ENCODE assay signal across 30 mouse cellular contexts in the genomic region with DNA sequence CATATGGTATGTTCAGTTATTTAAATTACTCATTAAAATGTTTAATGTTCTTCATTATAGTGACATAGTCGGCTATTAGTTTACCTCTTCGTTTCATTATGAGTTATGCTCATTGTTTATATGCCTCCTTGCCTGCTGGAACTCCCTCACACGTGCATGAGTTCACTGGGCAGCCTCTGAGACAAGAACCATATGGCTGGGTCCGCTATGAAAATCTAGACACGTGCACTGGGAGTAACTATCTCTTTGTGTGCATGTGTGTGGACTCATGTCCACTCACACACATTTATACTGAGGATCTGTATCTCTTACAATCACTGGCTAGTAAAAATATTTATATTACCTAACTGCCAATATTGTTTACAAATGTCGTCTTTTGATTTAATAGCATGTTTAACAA. TPM values are rescaled to one million over a fixed set of nuclear protein-coding genes. Genes with fewer than 3 reads are reported as not detected.
A peak's percentile ranks its signal among the peaks of the same experiment; 100 is the strongest.
DNase-seq lines count a peak whose midpoint lies in the region; ATAC-seq and TF ChIP-seq lines count a peak whose summit lies in the region.
"Had no signal": no experiment of that assay in that cellular context is flagged by ENCODE, and none has a peak within 500 bp of the region (broad histone marks: within the 10 kb centered on the region; RNA-seq: fewer than 3 reads in every experiment).

No protein-coding gene starts in this region.

- TF ChIP-seq EP300 in stomach, postnatal 0 days (optimal IDR thresholded peaks at IDR 0.05) = no peak

- H3K36me3 ChIP-seq in kidney, postnatal 0 days (ENCODE audit: insufficient read depth, low read length) = no peaks in the 10 kb centered on the region
- H3K36me3 ChIP-seq in stomach, embryonic 16.5 days (ENCODE audit: control insufficient read depth, insufficient read depth, low read length) = no peaks in the 10 kb centered on the region
- no peaks in the 10 kb centered on the region for H3K36me3 ChIP-seq in stomach, postnatal 0 days (ENCODE audit: control insufficient read depth, insufficient read depth, low read length)
- H3K36me3 ChIP-seq in limb, embryonic 10.5 days = no peaks in the 10 kb centered on the region
- H3K36me3 ChIP-seq: embryonic facial prominence, embryonic 12.5 days; hindbrain, embryonic 12.5 days; intestine, embryonic 15.5 days; limb, embryonic 12.5 days; neural tube, embryonic 12.5 days had no signal

- no peaks in the 10 kb centered on the region for H3K4me1 ChIP-seq in kidney, postnatal 0 days (replicated peaks; ENCODE audit: insufficient read depth, low read length)
- H3K4me1 ChIP-seq in stomach, embryonic 16.5 days (ENCODE audit: control insufficient read depth, insufficient read depth, low read length) = no peaks in the 10 kb centered on the region
- H3K4me1 ChIP-seq in stomach, postnatal 0 days (replicated peaks; ENCODE audit: control insufficient read depth, insufficient read depth) = no peaks in the 10 kb centered on the region
- peaks cover 15% of the 10 kb centered on the region for H3K4me1 ChIP-seq in limb, embryonic 10.5 days
- H3K4me1 ChIP-seq: hindbrain, embryonic 12.5 days; intestine, embryonic 15.5 days; neural tube, embryonic 12.5 days had no signal

- DNase-seq in kidney, postnatal 0 days (ENCODE audit: low spot score) = peak; percentile 22
- no peak for DNase-seq in kidney, adult 8-10 months
- no peak for DNase-seq in stomach, postnatal 0 days (ENCODE audit: low spot score)
- no peak for DNase-seq in limb, embryonic 10.5 days (ENCODE audit: low spot score)
- DNase-seq in cerebellum, adult 9-11 months = no peak
- DNase-seq: adrenal gland, adult 2 months; adrenal gland, postnatal 36 days; B cell, adult 2 months; cerebellum, adult 18-20 months; cerebellum, postnatal 36 days; gastrocnemius, adult 2 months; gastrocnemius, postnatal 36 days; heart, adult 18-20 months; heart, postnatal 36 days; kidney, adult 2 months; layer of hippocampus, adult 9-11 months; right cerebral cortex, postnatal 4 days had no signal

- 31% methylated on average over 6 of the region's 6 CpGs for WGBS in kidney, postnatal 0 days
- WGBS in stomach, embryonic 16.5 days = 37% methylated on average over 6 of the region's 6 CpGs
- 39% methylated on average over 6 of the region's 6 CpGs for WGBS in stomach, postnatal 0 days
- WGBS in limb, embryonic 10.5 days = 42% methylated on average over 6 of the region's 6 CpGs

- H3K9ac ChIP-seq in kidney, postnatal 0 days (ENCODE audit: low read depth, low read length) = no peak overlapping the region
- no peak overlapping the region for H3K9ac ChIP-seq in stomach, embryonic 16.5 days (ENCODE audit: low read length)
- no peak overlapping the region for H3K9ac ChIP-seq in stomach, postnatal 0 days (ENCODE audit: low read length)
- H3K9ac ChIP-seq: embryonic facial prominence, embryonic 12.5 days; hindbrain, embryonic 12.5 days; intestine, embryonic 15.5 days; limb, embryonic 12.5 days; neural tube, embryonic 12.5 days had no signal

- no peaks in the 10 kb centered on the region for H3K9me3 ChIP-seq in kidney, postnatal 0 days (replicated peaks; ENCODE audit: low read length)
- no peaks in the 10 kb centered on the region for H3K9me3 ChIP-seq in stomach, embryonic 16.5 days (replicated peaks; ENCODE audit: control insufficient read depth, low read length)
- H3K9me3 ChIP-seq in stomach, postnatal 0 days (ENCODE audit: control insufficient read depth, low read length) = no peaks in the 10 kb centered on the region
- no peaks in the 10 kb centered on the region for H3K9me3 ChIP-seq in limb, embryonic 10.5 days (replicated peaks)
- H3K9me3 ChIP-seq: embryonic facial prominence, embryonic 12.5 days; hindbrain, embryonic 12.5 days; intestine, embryonic 15.5 days; limb, embryonic 12.5 days; neural tube, embryonic 12.5 days had no signal

- no peak overlapping the region for H3K4me2 ChIP-seq in kidney, postnatal 0 days (ENCODE audit: low read length)
- no peak overlapping the region for H3K4me2 ChIP-seq in stomach, embryonic 16.5 days (ENCODE audit: low read depth, low read length)
- no peak overlapping the region for H3K4me2 ChIP-seq in stomach, postnatal 0 days (replicated peaks; ENCODE audit: low read depth)
- H3K4me2 ChIP-seq: embryonic facial prominence, embryonic 12.5 days; heart, embryonic 11.5 days; hindbrain, embryonic 12.5 days; intestine, embryonic 15.5 days; limb, embryonic 12.5 days; liver, embryonic 11.5 days; midbrain, embryonic 11.5 days; neural tube, embryonic 12.5 days had no signal

- no peaks in the 10 kb centered on the region for H3K27me3 ChIP-seq in kidney, postnatal 0 days (ENCODE audit: insufficient read depth, low read length)
- no peaks in the 10 kb centered on the region for H3K27me3 ChIP-seq in stomach, embryonic 16.5 days (ENCODE audit: control insufficient read depth, insufficient read depth, low read length)
- H3K27me3 ChIP-seq in stomach, postnatal 0 days (ENCODE audit: control insufficient read depth, insufficient read depth, low read length) = no peaks in the 10 kb centered on the region
- H3K27me3 ChIP-seq in limb, embryonic 10.5 days (ENCODE audit: low read depth, poor library complexity, severe bottlenecking) = no peaks in the 10 kb centered on the region
- H3K27me3 ChIP-seq: embryonic facial prominence, embryonic 12.5 days; hindbrain, embryonic 12.5 days; intestine, embryonic 15.5 days; limb, embryonic 12.5 days; neural tube, embryonic 12.5 days had no signal

- no peak overlapping the region for H3K27ac ChIP-seq in kidney, postnatal 0 days
- no peak overlapping the region for H3K27ac ChIP-seq in stomach, embryonic 16.5 days (ENCODE audit: low read length)
- H3K27ac ChIP-seq in stomach, postnatal 0 days (replicated peaks) = no peak overlapping the region
- peak overlapping the region; percentile 50; the same call in 1 of the 2 replicates for H3K27ac ChIP-seq in limb, embryonic 10.5 days
- H3K27ac ChIP-seq: embryonic facial prominence, embryonic 12.5 days; gastrocnemius, adult 2 months; hindbrain, embryonic 12.5 days; hindbrain, postnatal 0 days; intestine, embryonic 15.5 days; limb, embryonic 12.5 days; neural tube, embryonic 12.5 days had no signal

- no peak for TF ChIP-seq CTCF in kidney, postnatal 0 days (IDR thresholded peaks at IDR 0.05; ENCODE audit: low read depth)
- no peak for TF ChIP-seq CTCF in stomach, postnatal 0 days (IDR thresholded peaks at IDR 0.05; ENCODE audit: low read depth)

- ATAC-seq in kidney, postnatal 0 days (replicated peaks; ENCODE audit: low FRiP score, low read depth) = no peak
- ATAC-seq in stomach, embryonic 16.5 days (ENCODE audit: insufficient read depth, low FRiP score) = peak; percentile 74; the same call in 1 of the 2 replicates
- no peak for ATAC-seq in stomach, postnatal 0 days (ENCODE audit: low FRiP score, low TSS enrichment)
- ATAC-seq: activated CD4-positive, CD25-positive, alpha-beta regulatory T cell, adult 4 months; forebrain, embryonic 14.5 days; hindbrain, postnatal 0 days; intestine, embryonic 15.5 days had no signal

- no peak overlapping the region for H3K4me3 ChIP-seq in kidney, postnatal 0 days (replicated peaks; ENCODE audit: low read depth, low read length)
- no peak overlapping the region for H3K4me3 ChIP-seq in stomach, embryonic 16.5 days (replicated peaks; ENCODE audit: low read length)
- no peak overlapping the region for H3K4me3 ChIP-seq in stomach, postnatal 0 days (ENCODE audit: low read depth, low read length)
- H3K4me3 ChIP-seq in limb, embryonic 10.5 days = no peak overlapping the region
- H3K4me3 ChIP-seq: embryonic facial prominence, embryonic 12.5 days; gastrocnemius, adult 2 months; hindbrain, embryonic 12.5 days; intestine, embryonic 15.5 days; limb, embryonic 12.5 days; myocyte; neural tube, embryonic 12.5 days had no signal

RNA-seq across cellular contexts. Expression of a gene that starts 14.4 kb away (rescaled TPM):
- polyA plus RNA-seq in kidney, postnatal 0 days (2015; fragmentation: Nextera tagmentation; extraction: Ambion mirVana) = 6.5 and 7.0 TPM in 2 replicates
- polyA plus RNA-seq in stomach, embryonic 16.5 days (2015; fragmentation: Nextera tagmentation; extraction: Ambion mirVana) = 13.2 and 14.4 TPM in 2 replicates
- polyA plus RNA-seq in stomach, postnatal 0 days (2015; fragmentation: Nextera tagmentation; extraction: Ambion mirVana) = 3.8 and 4.2 TPM in 2 replicates
- 24.5 and 26.7 TPM in 2 replicates for polyA plus RNA-seq in limb, embryonic 10.5 days (2016; fragmentation: Nextera tagmentation; extraction: Ambion mirVana)
